Mouse (Mus musculus) limb, embryonic 10.5 days (tissue): ENCODE measurements around the gene Zfp418. TPM values are rescaled to one million over a fixed set of nuclear protein-coding genes. Genes with fewer than 3 reads are reported as not detected.
"Not testable (repeated sequence)": the region's sequence is repeated elsewhere in the genome, so short reads cannot be mapped to it uniquely, and the experiment has no call there.

Experiments
- DNase-seq: peaks from one replicate; pipeline ENCODE4 v3.0.0-alpha.2; 2017; ENCODE audit warnings: low spot score
- H3K27ac ChIP-seq: fragments of 300-500 bp; sonication (generic); 2 replicates; pipeline ENCODE4 v1.5.1; 2016; ENCODE audit warnings: mild to moderate bottlenecking
- H3K27me3 ChIP-seq: fragments of 300-500 bp; sonication (generic); 2 replicates; pipeline ENCODE4 v1.6.1; 2016; ENCODE audit warnings: low read depth, mild to moderate bottlenecking; ENCODE audit not compliant: poor library complexity, severe bottlenecking
- H3K36me3 ChIP-seq: fragments of 300-500 bp; sonication (generic); 2 replicates; pipeline ENCODE4 v1.6.1; 2016; ENCODE audit warnings: mild to moderate bottlenecking, moderate library complexity
- H3K4me1 ChIP-seq: fragments of 300-500 bp; sonication (generic); 2 replicates; pipeline ENCODE4 v1.6.1; 2016
- H3K4me3 ChIP-seq: fragments of 300-500 bp; sonication (generic); 2 replicates; pipeline ENCODE4 v1.5.1; 2016; ENCODE audit warnings: mild to moderate bottlenecking, moderate library complexity
- H3K9me3 ChIP-seq: fragments of 300-500 bp; sonication (generic); replicated peaks from 2 replicates; pipeline ENCODE4 v1.6.1; 2016; ENCODE audit warnings: mild to moderate bottlenecking
- WGBS: fragments of 180-500 bp; shearing (Covaris S2); methylation state at CpG from one replicate; pipeline ENCODE4 v1.1.7; 2016; 5-methylcytosine and 5-hydroxymethylcytosine counted together
- polyA plus RNA-seq: library from polyadenylated mRNA; unstranded; fragments of >200 nt; fragmentation: Nextera tagmentation; extraction: Ambion mirVana; gene quantifications from 2 replicates; pipeline ENCODE4 v1.2.1, GENCODE M21; 2016

Zfp418 gene
- 3.1 and 4.2 TPM in 2 replicates for polyA plus RNA-seq

- Histone ChIP-seq H3K27ac (peak within 1 kb of the TSS; percentile 75; the same call in 1 of the 2 replicates), H3K4me1 (peaks cover 6% of the 10 kb centered on the region), H3K4me3 (peak within 1 kb of the TSS; percentile 76), H3K36me3 (peaks cover 20% of the 10 kb centered on the region), H3K9me3 (no peaks in the 10 kb centered on the region), H3K27me3 (no peaks in the 10 kb centered on the region)
- WGBS = 3% methylated on average over 26 of the region's 26 CpGs
- peak; percentile 45 for DNase-seq
These were observed at the start of gene Zfp418 for GRCm38 (mm10) chr7:7171227-7172147. Gene Zfp418, plus strand, starts transcription at chr7:7171330.

- H3K27me3 ChIP-seq = no peaks in the 10 kb centered on the region
- peaks cover 8% of the 10 kb centered on the region; the same call in 1 of the 2 replicates for H3K4me1 ChIP-seq
- no peaks in the 10 kb centered on the region for H3K9me3 ChIP-seq
- no peak for DNase-seq
- H3K4me3 ChIP-seq = peak overlapping the region; percentile 69
- WGBS = 57% methylated on average over 6 of the region's 6 CpGs
- peaks cover 28% of the 10 kb centered on the region for H3K36me3 ChIP-seq
- no peak overlapping the region for H3K27ac ChIP-seq
These were observed 49.5 kb upstream of the Zfp418 start for GRCm38 (mm10) chr7:7121602-7121980.

GRCm38 (mm10) chr7:7130491-7131124, 40.5 kb upstream of the Zfp418 start:
- H3K27ac ChIP-seq, DNase-seq, H3K4me3 ChIP-seq, H3K4me1 ChIP-seq, H3K9me3 ChIP-seq, H3K27me3 ChIP-seq: not testable (repeated sequence)
- peaks cover 16% of the 10 kb centered on the region; the same call in 1 of the 2 replicates for H3K36me3 ChIP-seq
- 95% methylated on average over 15 of the region's 15 CpGs for WGBS

- Histone ChIP-seq H3K36me3 (peaks cover 16% of the 10 kb centered on the region; the same call in 1 of the 2 replicates), H3K27ac (no peak overlapping the region), H3K27me3 (no peaks in the 10 kb centered on the region), H3K4me1 (0 out of 2 replicates have a peak, but pooled peaks cover 5% of the 10 kb centered on the region), H3K4me3 (no peak overlapping the region), H3K9me3 (no peaks in the 10 kb centered on the region)
- WGBS = 80% methylated on average over 8 of the region's 8 CpGs
- DNase-seq = no peak
These were observed 38.4 kb upstream of the Zfp418 start for GRCm38 (mm10) chr7:7132751-7133150.

GRCm38 (mm10) chr7:7136379-7136866, 34.7 kb upstream of the Zfp418 start, which contains the start of gene Zfp773:
Gene Zfp773, minus strand, starts transcription at chr7:7136755.
- peaks cover 13% of the 10 kb centered on the region; the same call in 1 of the 2 replicates for H3K36me3 ChIP-seq
- 7% methylated on average over 16 of the region's 16 CpGs for WGBS
- H3K27ac ChIP-seq = peak within 1 kb of the TSS; percentile 86
- peak within 1 kb of the TSS; percentile 54 for H3K4me3 ChIP-seq
- no peaks in the 10 kb centered on the region for H3K27me3 ChIP-seq
- 0 out of 2 replicates have a peak, but pooled peaks cover 5% of the 10 kb centered on the region for H3K4me1 ChIP-seq
- H3K9me3 ChIP-seq = no peaks in the 10 kb centered on the region
- peak; percentile 75 for DNase-seq

- Histone ChIP-seq H3K4me3 (no peak overlapping the region), H3K27ac (no peak overlapping the region), H3K27me3 (no peaks in the 10 kb centered on the region), H3K9me3 (no peaks in the 10 kb centered on the region; the same call in 1 of the 2 replicates), H3K4me1 (no peaks in the 10 kb centered on the region), H3K36me3 (no peaks in the 10 kb centered on the region)
- no peak for DNase-seq
- WGBS = 90% methylated on average over 1 of the region's 1 CpGs
These were observed 26.9 kb upstream of the Zfp418 start for GRCm38 (mm10) chr7:7144215-7144614.

- Histone ChIP-seq H3K27ac (no peak overlapping the region), H3K9me3 (no peaks in the 10 kb centered on the region; the same call in 1 of the 2 replicates), H3K4me1 (no peaks in the 10 kb centered on the region), H3K36me3 (no peaks in the 10 kb centered on the region), H3K4me3 (no peak overlapping the region), H3K27me3 (no peaks in the 10 kb centered on the region)
- DNase-seq = no peak
- 91% methylated on average over 15 of the region's 15 CpGs for WGBS
These were observed 25.0 kb upstream of the Zfp418 start for GRCm38 (mm10) chr7:7145991-7146608.

GRCm38 (mm10) chr7:7185897-7186296, 14.8 kb downstream of the Zfp418 start:
- WGBS = 78% methylated on average over 1 of the region's 1 CpGs
- Histone ChIP-seq H3K27ac (no peak overlapping the region), H3K4me3 (no peak overlapping the region), H3K27me3 (no peaks in the 10 kb centered on the region), H3K9me3 (no peaks in the 10 kb centered on the region), H3K36me3 (peaks cover 30% of the 10 kb centered on the region), H3K4me1 (no peaks in the 10 kb centered on the region)
- no peak for DNase-seq

GRCm38 (mm10) chr7:7187417-7188190, 16.5 kb downstream of the Zfp418 start:
- 40% methylated on average over 13 of the region's 13 CpGs for WGBS
- no peak for DNase-seq
- peak overlapping the region; percentile 61 for H3K4me3 ChIP-seq
- no peak overlapping the region for H3K27ac ChIP-seq
- H3K9me3 ChIP-seq = no peaks in the 10 kb centered on the region
- H3K36me3 ChIP-seq = peaks cover 13% of the 10 kb centered on the region
- H3K27me3 ChIP-seq = no peaks in the 10 kb centered on the region
- H3K4me1 ChIP-seq = no peaks in the 10 kb centered on the region

- WGBS = 13% methylated on average over 18 of the region's 18 CpGs
- Histone ChIP-seq H3K9me3 (no peaks in the 10 kb centered on the region), H3K36me3 (peaks cover 5% of the 10 kb centered on the region; the same call in 1 of the 2 replicates), H3K4me3 (peak overlapping the region; percentile 61), H3K4me1 (no peaks in the 10 kb centered on the region), H3K27ac (peak overlapping the region; percentile 68; the same call in 1 of the 2 replicates), H3K27me3 (no peaks in the 10 kb centered on the region)
- peak; percentile 79 for DNase-seq
These were observed 17.2 kb downstream of the Zfp418 start for GRCm38 (mm10) chr7:7188191-7188942.

- H3K27me3 ChIP-seq, H3K27ac ChIP-seq, H3K9me3 ChIP-seq, DNase-seq, H3K4me1 ChIP-seq: not testable (repeated sequence)
- Histone ChIP-seq H3K4me3 (peak within 1 kb of the TSS; percentile 50), H3K36me3 (peaks cover 21% of the 10 kb centered on the region)
- WGBS = 2% methylated on average over 24 of the region's 24 CpGs
These were observed 38.4 kb downstream of the Zfp418 start, which contains the start of gene Zfp772 for GRCm38 (mm10) chr7:7209313-7210151. Gene Zfp772, minus strand, starts transcription at chr7:7209998.
